Mouse (Mus musculus) neural tube, embryonic 13.5 days (tissue): ENCODE results near the gene Olfr651. TPM values are rescaled to one million over a fixed set of nuclear protein-coding genes. Genes with fewer than 3 reads are reported as not detected.

ENCODE experiments used
- ATAC-seq: fragments of 200-750 bp; cut with Nextera tagmentation; 2 replicates; pipeline ENCODE4 v1.8.0; 2017; ENCODE audit warnings: low read depth, mild to moderate bottlenecking, moderate TSS enrichment, moderate library complexity
- H3K27ac ChIP-seq: fragments of 300-500 bp; sonication (generic); replicated peaks from 2 replicates; pipeline ENCODE4 v1.5.1; 2015; ENCODE audit warnings: moderate library complexity, mild to moderate bottlenecking, inconsistent platforms
- H3K27me3 ChIP-seq: fragments of 300-500 bp; sonication (generic); 2 replicates; pipeline ENCODE4 v1.6.1; 2015; ENCODE audit warnings: mild to moderate bottlenecking, inconsistent platforms
- H3K36me3 ChIP-seq: fragments of 300-500 bp; sonication (generic); 2 replicates; pipeline ENCODE4 v1.6.1; 2015; ENCODE audit warnings: mild to moderate bottlenecking, inconsistent platforms
- H3K4me1 ChIP-seq: fragments of 300-500 bp; sonication (generic); replicated peaks from 2 replicates; pipeline ENCODE4 v1.6.1; 2015; ENCODE audit warnings: inconsistent platforms
- H3K4me2 ChIP-seq: fragments of 300-500 bp; sonication (generic); 2 replicates; pipeline ENCODE4 v1.6.1; 2015; ENCODE audit warnings: inconsistent platforms, mild to moderate bottlenecking, moderate library complexity
- H3K4me3 ChIP-seq: fragments of 300-500 bp; sonication (generic); 2 replicates; pipeline ENCODE4 v1.5.1; 2015; ENCODE audit warnings: mild to moderate bottlenecking, inconsistent platforms
- H3K9ac ChIP-seq: fragments of 300-500 bp; sonication (generic); 2 replicates; pipeline ENCODE4 v1.6.1; 2015; ENCODE audit warnings: moderate library complexity, mild to moderate bottlenecking, inconsistent platforms
- H3K9me3 ChIP-seq: fragments of 300-500 bp; sonication (generic); 2 replicates; pipeline ENCODE4 v1.6.1; 2016; ENCODE audit warnings: inconsistent platforms
- WGBS: fragments of 180-500 bp; shearing (Covaris S2); methylation state at CpG from one replicate; pipeline ENCODE4 v1.1.7; 2015; 5-methylcytosine and 5-hydroxymethylcytosine counted together
- polyA plus RNA-seq: library from polyadenylated mRNA; unstranded; fragments of >200 nt; fragmentation: Nextera tagmentation; extraction: Ambion mirVana; gene quantifications from 2 replicates; pipeline ENCODE4 v1.2.1, GENCODE M21; 2015

Olfr651 gene
- polyA plus RNA-seq, 1 experiment from 2014 or later: not detected

DNA sequence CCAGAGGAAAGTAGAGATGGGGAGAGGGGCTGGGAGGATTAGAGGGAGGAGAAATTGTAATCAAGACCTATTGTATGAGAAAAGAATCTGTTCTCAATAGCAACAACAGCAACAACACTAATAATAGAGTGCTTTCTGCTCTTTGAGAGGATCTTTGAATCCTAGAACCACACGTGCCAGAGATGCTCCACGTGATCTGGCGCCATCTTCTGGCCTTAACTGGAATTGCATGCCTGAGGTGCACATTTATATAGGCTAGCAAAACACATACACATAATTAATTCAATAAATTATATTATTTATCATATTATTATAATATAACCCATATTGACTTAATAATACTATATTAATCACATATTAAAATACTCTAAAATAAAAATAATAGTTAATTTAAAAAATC, 53.2 kb downstream of the Olfr651 start:
- 1% methylated on average over 3 of the region's 3 CpGs for WGBS
- ATAC-seq: no peak
- Histone ChIP-seq H3K27me3 (no peaks in the 10 kb centered on the region), H3K4me1 (no peaks in the 10 kb centered on the region), H3K36me3 (no peaks in the 10 kb centered on the region), H3K9ac (no peak overlapping the region), H3K27ac (no peak overlapping the region), H3K9me3 (no peaks in the 10 kb centered on the region; the same call in 1 of the 2 replicates), H3K4me2 (no peak overlapping the region), H3K4me3 (no peak overlapping the region)

Other genes with a start within 250 kb of the Olfr651 start
- gene Trim12a, start 234.7 kb upstream of the Olfr651 start, polyA plus RNA-seq: 2.3 and 3.1 TPM in 2 replicates
- gene Trim34b, start 220.7 kb upstream of the Olfr651 start, polyA plus RNA-seq: not detected in 2 replicates
- 1.2 and 1.4 TPM in 2 replicates for gene Trim12c, start 196.8 kb upstream of the Olfr651 start, polyA plus RNA-seq
- gene Trim30b, start 180.2 kb upstream of the Olfr651 start, polyA plus RNA-seq: not detected in 2 replicates
- 0.25 TPM in 1 of 2 replicates, not detected in the other for gene Trim30c, start 149.3 kb upstream of the Olfr651 start, polyA plus RNA-seq
- gene Trim30a, start 84.9 kb upstream of the Olfr651 start, polyA plus RNA-seq: 0.92 and 0.93 TPM in 2 replicates
- 0.08 and 0.28 TPM in 2 replicates for gene Trim30d, start 42.3 kb upstream of the Olfr651 start, polyA plus RNA-seq
- not detected in 2 replicates for gene Olfr652, start 10.8 kb downstream of the Olfr651 start, polyA plus RNA-seq
- gene Olfr653, start 27.2 kb downstream of the Olfr651 start, polyA plus RNA-seq: not detected in 2 replicates
- not detected in 2 replicates for gene Olfr654, start 36.9 kb downstream of the Olfr651 start, polyA plus RNA-seq
- gene Olfr655, start 51.6 kb downstream of the Olfr651 start, polyA plus RNA-seq: not detected in 2 replicates
- gene Olfr656, start 63.8 kb downstream of the Olfr651 start, polyA plus RNA-seq: not detected in 2 replicates
- gene Olfr657, start 74.7 kb downstream of the Olfr651 start, polyA plus RNA-seq: not detected in 2 replicates
- 0.12 TPM in 1 of 2 replicates, not detected in the other for gene Olfr658, start 97.2 kb downstream of the Olfr651 start, polyA plus RNA-seq
- not detected in 2 replicates for gene Olfr659, start 116.6 kb downstream of the Olfr651 start, polyA plus RNA-seq
- gene Olfr661, start 136.4 kb downstream of the Olfr651 start, polyA plus RNA-seq: not detected in 2 replicates
- not detected in 2 replicates for gene Usp17le, start 227.3 kb downstream of the Olfr651 start, polyA plus RNA-seq